Mouse (Mus musculus): ENCODE results near the gene Trim71.

DNA sequence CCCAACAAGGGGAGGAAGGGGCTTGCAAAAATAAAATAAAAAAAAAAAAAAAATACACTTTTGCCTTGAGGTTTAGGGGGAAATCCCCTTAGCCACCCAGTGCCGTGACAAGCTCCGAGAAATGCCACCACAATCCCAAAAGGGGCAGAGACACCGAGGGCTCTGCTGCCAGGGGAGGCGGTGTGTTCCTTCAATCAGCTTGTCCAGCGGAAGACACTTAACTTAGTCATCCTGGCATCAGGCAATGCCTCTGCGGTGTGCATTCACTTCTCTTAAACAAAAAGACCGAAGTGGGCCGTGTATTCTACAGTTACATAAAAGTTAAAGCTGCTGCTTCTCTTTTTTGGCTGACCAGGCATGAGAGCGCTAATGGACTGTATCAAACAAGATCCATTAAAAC lies 56.7 kb downstream of the Trim71 start:
- TF ChIP-seq POLR2A (IDR thresholded peaks at IDR 0.05; ENCODE audit: borderline replicate concordance, low read depth, low read length) (no peak), CTCF (IDR thresholded peaks at IDR 0.05; ENCODE audit: low read depth, low read length) (no peak)

Data from bone marrow macrophage, adult 2 months (primary cell).